Mouse (Mus musculus) cerebellum, postnatal 4 days (tissue): ENCODE data around the gene Prss46.
"Not testable (repeated sequence)": the region's sequence is repeated elsewhere in the genome, so short reads cannot be mapped to it uniquely, and the experiment has no call there.

Experiments
- DNase-seq, 2 experiments: peaks; one replicate each; pipeline ENCODE4 v3.0.0; 2022; ENCODE audit warnings: low spot score in 2 of 2, mixed read lengths in 1 of 2

The Prss46 gene

GRCm38 (mm10) chr9:110844206-110844605, at the start of gene Prss46:
Gene Prss46, plus strand, starts transcription at chr9:110844506.
- no peak for DNase-seq

GRCm38 (mm10) chr9:110797013-110797412, 47.3 kb upstream of the Prss46 start:
- DNase-seq = no peak

- no peak for DNase-seq
These were observed 46.4 kb upstream of the Prss46 start, which contains the start of gene Prss42 for GRCm38 (mm10) chr9:110797866-110798265. Gene Prss42, plus strand, starts transcription at chr9:110798166.

- DNase-seq = no peak
These were observed 43.3 kb upstream of the Prss46 start for GRCm38 (mm10) chr9:110800834-110801479.

GRCm38 (mm10) chr9:110803294-110803693, 41.0 kb upstream of the Prss46 start:
- DNase-seq = no peak

GRCm38 (mm10) chr9:110810051-110810450, 34.3 kb upstream of the Prss46 start:
- DNase-seq = no peak

GRCm38 (mm10) chr9:110813789-110814188, 30.5 kb upstream of the Prss46 start, which contains the start of gene Prss44:
Gene Prss44, plus strand, starts transcription at chr9:110813994.
- DNase-seq = no peak

- not testable (repeated sequence) for DNase-seq
These were observed 23.8 kb upstream of the Prss46 start for GRCm38 (mm10) chr9:110820546-110820945.

- DNase-seq = no peak
These were observed 22.9 kb upstream of the Prss46 start for GRCm38 (mm10) chr9:110821436-110821835.

GRCm38 (mm10) chr9:110825426-110825825, 18.9 kb upstream of the Prss46 start:
- no peak for DNase-seq

- DNase-seq = no peak
These were observed 18.5 kb upstream of the Prss46 start for GRCm38 (mm10) chr9:110825832-110826231.

GRCm38 (mm10) chr9:110826390-110826789, 17.9 kb upstream of the Prss46 start, which contains the start of gene Prss43:
Gene Prss43, plus strand, starts transcription at chr9:110826690.
- no peak for DNase-seq

GRCm38 (mm10) chr9:110833021-110833420, 11.3 kb upstream of the Prss46 start:
- no peak for DNase-seq

- no peak for DNase-seq
These were observed 9.9 kb upstream of the Prss46 start, which contains the start of gene Prss45 for GRCm38 (mm10) chr9:110834411-110834810. Gene Prss45, plus strand, starts transcription at chr9:110834588.

GRCm38 (mm10) chr9:110834961-110835360, 9.3 kb upstream of the Prss46 start:
- DNase-seq = no peak

- DNase-seq = no peak
These were observed 8.2 kb upstream of the Prss46 start for GRCm38 (mm10) chr9:110836112-110836511.

GRCm38 (mm10) chr9:110840905-110841304, 3.4 kb upstream of the Prss46 start:
- no peak for DNase-seq

- DNase-seq = no peak
These were observed 2.9 kb upstream of the Prss46 start for GRCm38 (mm10) chr9:110841438-110841837.

- no peak for DNase-seq
These were observed 4.9 kb downstream of the Prss46 start for GRCm38 (mm10) chr9:110849162-110849561.

- no peak for DNase-seq
These were observed 11.6 kb downstream of the Prss46 start for GRCm38 (mm10) chr9:110855903-110856302.

- no peak for DNase-seq
These were observed 12.6 kb downstream of the Prss46 start for GRCm38 (mm10) chr9:110856920-110857319.

- DNase-seq = no peak
These were observed 13.6 kb downstream of the Prss46 start, which contains the start of gene Prss50 for GRCm38 (mm10) chr9:110857781-110858472. Gene Prss50, plus strand, starts transcription at chr9:110857967.

- DNase-seq = no peak
These were observed 14.2 kb downstream of the Prss46 start for GRCm38 (mm10) chr9:110858523-110858922.
